Mouse (Mus musculus) bone marrow macrophage, adult 2 months (primary cell): ENCODE results near the gene Cotl1.

ENCODE experiments used
- CTCF ChIP-seq: IDR thresholded peaks from 2 replicates; pipeline ENCODE4 v1.5.1; 2012; ENCODE audit warnings: low read depth, mild to moderate bottlenecking, low read length, moderate library complexity
- POLR2A ChIP-seq: IDR thresholded peaks from 2 replicates; pipeline ENCODE4 v1.6.1; 2012; ENCODE audit warnings: mild to moderate bottlenecking, low read depth, low read length, borderline replicate concordance

DNA sequence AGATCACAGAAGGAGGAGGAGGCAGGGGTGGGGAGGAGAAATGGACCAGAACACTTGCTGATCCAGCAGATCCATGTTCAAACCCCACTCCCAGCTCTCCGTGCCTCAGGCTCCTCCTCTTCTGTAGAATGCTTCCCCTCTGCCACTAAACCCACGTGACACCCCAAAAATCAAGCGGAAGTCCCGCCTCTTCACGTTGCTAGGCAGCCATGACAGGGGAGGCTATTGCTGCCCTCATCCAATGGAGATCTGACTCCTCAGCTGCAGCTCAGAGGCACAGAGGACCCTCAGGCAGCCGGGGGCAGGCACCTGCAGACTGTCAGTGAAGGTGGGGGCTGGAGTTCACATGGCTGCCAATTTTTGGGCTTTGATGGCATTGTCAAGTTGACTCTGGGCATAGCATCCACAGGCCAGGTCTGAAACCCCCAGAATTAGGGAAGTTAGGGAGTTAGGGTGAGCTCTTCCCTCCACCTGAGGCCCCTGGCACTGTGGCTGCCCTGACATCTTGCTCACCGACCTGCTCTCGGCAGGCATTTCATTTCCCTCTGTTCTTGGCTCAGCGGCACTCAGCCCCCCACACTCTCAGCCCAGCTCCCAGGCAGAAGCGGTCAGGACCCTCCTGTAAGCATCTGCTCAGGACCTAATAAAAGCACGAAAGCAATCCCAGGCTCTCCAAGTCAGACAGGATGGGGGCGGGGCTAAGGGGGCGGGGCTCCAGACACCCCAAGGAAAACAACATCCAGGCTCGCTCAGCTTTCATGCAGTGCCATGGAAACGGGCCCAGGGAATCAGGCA, 42.0 kb downstream of the Cotl1 start:
- TF ChIP-seq CTCF (no peak), POLR2A (no peak)
